Mouse (Mus musculus) limb, embryonic 13.5 days (tissue): ENCODE results near the gene Exoc6b. TPM values are rescaled to one million over a fixed set of nuclear protein-coding genes. Genes with fewer than 3 reads are reported as not detected.

Source experiments
- ATAC-seq: fragments of 200-750 bp; cut with Nextera tagmentation; 2 replicates; pipeline ENCODE4 v1.8.0; 2017; ENCODE audit warnings: low read depth, moderate number of reproducible peaks, moderate TSS enrichment; ENCODE audit not compliant: low FRiP score
- H3K27ac ChIP-seq: fragments of 300-500 bp; sonication (generic); 2 replicates; pipeline ENCODE4 v1.5.1; 2015; ENCODE audit warnings: inconsistent platforms, mild to moderate bottlenecking, moderate library complexity
- H3K27me3 ChIP-seq: fragments of 300-500 bp; sonication (generic); 2 replicates; pipeline ENCODE4 v1.6.1; 2015; ENCODE audit warnings: mild to moderate bottlenecking, inconsistent platforms
- H3K36me3 ChIP-seq: fragments of 300-500 bp; sonication (generic); 2 replicates; pipeline ENCODE4 v1.6.1; 2015; ENCODE audit warnings: inconsistent platforms, mild to moderate bottlenecking, moderate library complexity
- H3K4me1 ChIP-seq: fragments of 300-500 bp; sonication (generic); 2 replicates; pipeline ENCODE4 v1.6.1; 2015; ENCODE audit warnings: inconsistent platforms
- H3K4me2 ChIP-seq: fragments of 300-500 bp; sonication (generic); replicated peaks from 2 replicates; pipeline ENCODE4 v1.6.1; 2015; ENCODE audit warnings: inconsistent platforms, mild to moderate bottlenecking, moderate library complexity
- H3K4me3 ChIP-seq: fragments of 300-500 bp; sonication (generic); 2 replicates; pipeline ENCODE4 v1.5.1; 2015; ENCODE audit warnings: moderate library complexity, mild to moderate bottlenecking, inconsistent platforms
- H3K9ac ChIP-seq: fragments of 300-500 bp; sonication (generic); 2 replicates; pipeline ENCODE4 v1.6.1; 2015; ENCODE audit warnings: mild to moderate bottlenecking, inconsistent platforms
- H3K9me3 ChIP-seq: fragments of 300-500 bp; sonication (generic); 2 replicates; pipeline ENCODE4 v1.6.1; 2016; ENCODE audit warnings: inconsistent platforms
- WGBS: fragments of 180-500 bp; shearing (Covaris S2); methylation state at CpG from one replicate; pipeline ENCODE4 v1.1.7; 2015; 5-methylcytosine and 5-hydroxymethylcytosine counted together
- polyA plus RNA-seq: library from polyadenylated mRNA; unstranded; fragments of >200 nt; fragmentation: Nextera tagmentation; extraction: Ambion mirVana; gene quantifications from 2 replicates; pipeline ENCODE4 v1.2.1, GENCODE M21; 2015

Gene Exoc6b
- polyA plus RNA-seq, 1 experiment from 2014 or later, result 40.1 TPM

DNA sequence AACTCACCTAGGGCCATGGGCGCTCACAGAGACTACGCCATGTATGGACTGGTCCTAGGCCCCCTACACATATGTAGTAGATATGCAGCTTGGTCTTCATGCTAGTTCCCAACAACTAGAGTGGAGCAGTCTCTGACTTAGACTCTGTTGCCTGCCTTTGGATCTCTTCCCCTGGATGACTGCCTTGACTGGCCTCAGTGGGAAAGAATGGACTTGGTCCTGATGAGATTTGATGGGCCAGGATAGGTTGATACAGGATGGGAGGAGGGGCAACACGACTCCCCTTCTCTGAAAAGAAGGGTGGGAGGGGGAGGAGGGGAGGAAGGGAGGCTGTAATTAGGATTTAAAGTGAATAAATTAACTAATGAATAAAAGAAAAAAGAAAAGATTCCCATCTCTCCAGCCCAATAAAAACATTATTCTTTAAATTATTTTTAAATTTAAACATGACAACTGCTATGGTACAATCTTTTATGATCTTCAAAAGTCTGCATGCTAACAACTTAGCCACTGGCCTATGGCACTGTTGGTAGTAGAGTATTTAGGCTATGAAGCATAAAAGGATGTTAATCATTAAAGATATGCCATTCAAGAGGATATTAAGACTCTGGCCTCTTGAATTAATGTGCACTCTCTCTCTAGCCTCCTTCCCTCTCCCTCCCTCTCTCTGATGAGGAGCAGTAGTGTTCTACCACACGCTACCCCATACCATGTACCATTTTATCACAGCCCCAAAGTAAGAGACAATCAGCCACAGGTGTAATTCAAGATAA, 170.1 kb downstream of the Exoc6b start:
- WGBS, result 84% methylated on average over 4 of the region's 4 CpGs
- no peak overlapping the region for H3K4me2 ChIP-seq
- no peaks in the 10 kb centered on the region for H3K4me1 ChIP-seq
- H3K9ac ChIP-seq, result no peak overlapping the region
- no peaks in the 10 kb centered on the region for H3K27me3 ChIP-seq
- H3K36me3 ChIP-seq, result no peaks in the 10 kb centered on the region
- H3K27ac ChIP-seq, result no peak overlapping the region
- ATAC-seq, result no peak
- no peaks in the 10 kb centered on the region for H3K9me3 ChIP-seq
- H3K4me3 ChIP-seq, result no peak overlapping the region

- Histone ChIP-seq H3K9me3 (no peaks in the 10 kb centered on the region), H3K36me3 (no peaks in the 10 kb centered on the region), H3K9ac (no peak overlapping the region), H3K27me3 (no peaks in the 10 kb centered on the region), H3K27ac (no peak overlapping the region), H3K4me1 (peaks cover 14% of the 10 kb centered on the region), H3K4me2 (no peak overlapping the region), H3K4me3 (no peak overlapping the region)
- no peak for ATAC-seq
Measured at GRCm38 (mm10) chr6:84893773-84894095, 175.6 kb downstream of the Exoc6b start.

GRCm38 (mm10) chr6:84892926-84893772, 176.2 kb downstream of the Exoc6b start:
- Histone ChIP-seq H3K4me2 (no peak overlapping the region), H3K4me3 (no peak overlapping the region), H3K27ac (no peak overlapping the region), H3K36me3 (no peaks in the 10 kb centered on the region), H3K4me1 (peaks cover 14% of the 10 kb centered on the region), H3K9ac (no peak overlapping the region; the same call in 1 of the 2 replicates), H3K9me3 (no peaks in the 10 kb centered on the region), H3K27me3 (no peaks in the 10 kb centered on the region)
- WGBS, result 35% methylated on average over 5 of the region's 5 CpGs
- ATAC-seq, result peak; percentile 54; the same call in 1 of the 2 replicates

GRCm38 (mm10) chr6:84886551-84886950, 182.8 kb downstream of the Exoc6b start:
- no peak overlapping the region for H3K4me2 ChIP-seq
- no peaks in the 10 kb centered on the region for H3K9me3 ChIP-seq
- no peaks in the 10 kb centered on the region for H3K27me3 ChIP-seq
- H3K36me3 ChIP-seq, result no peaks in the 10 kb centered on the region
- ATAC-seq, result no peak
- no peak overlapping the region for H3K9ac ChIP-seq
- peaks cover 5% of the 10 kb centered on the region; the same call in 1 of the 2 replicates for H3K4me1 ChIP-seq
- H3K27ac ChIP-seq, result no peak overlapping the region
- no peak overlapping the region for H3K4me3 ChIP-seq
- 82% methylated on average over 3 of the region's 3 CpGs for WGBS

GRCm38 (mm10) chr6:84885080-84885479, 184.2 kb downstream of the Exoc6b start:
- ATAC-seq, result no peak
- H3K27me3 ChIP-seq, result no peaks in the 10 kb centered on the region
- no peak overlapping the region for H3K9ac ChIP-seq
- no peak overlapping the region for H3K4me3 ChIP-seq
- H3K27ac ChIP-seq, result no peak overlapping the region
- no peaks in the 10 kb centered on the region for H3K36me3 ChIP-seq
- no peak overlapping the region for H3K4me2 ChIP-seq
- peaks cover 5% of the 10 kb centered on the region; the same call in 1 of the 2 replicates for H3K4me1 ChIP-seq
- no peaks in the 10 kb centered on the region for H3K9me3 ChIP-seq
- 87% methylated on average over 1 of the region's 1 CpGs for WGBS

GRCm38 (mm10) chr6:84883720-84884119, 185.6 kb downstream of the Exoc6b start:
- no peak for ATAC-seq
- Histone ChIP-seq H3K36me3 (no peaks in the 10 kb centered on the region), H3K4me1 (no peaks in the 10 kb centered on the region), H3K4me2 (no peak overlapping the region), H3K9me3 (no peaks in the 10 kb centered on the region), H3K27ac (no peak overlapping the region), H3K9ac (no peak overlapping the region), H3K27me3 (no peaks in the 10 kb centered on the region), H3K4me3 (no peak overlapping the region)
- 63% methylated on average over 4 of the region's 4 CpGs for WGBS

DNA sequence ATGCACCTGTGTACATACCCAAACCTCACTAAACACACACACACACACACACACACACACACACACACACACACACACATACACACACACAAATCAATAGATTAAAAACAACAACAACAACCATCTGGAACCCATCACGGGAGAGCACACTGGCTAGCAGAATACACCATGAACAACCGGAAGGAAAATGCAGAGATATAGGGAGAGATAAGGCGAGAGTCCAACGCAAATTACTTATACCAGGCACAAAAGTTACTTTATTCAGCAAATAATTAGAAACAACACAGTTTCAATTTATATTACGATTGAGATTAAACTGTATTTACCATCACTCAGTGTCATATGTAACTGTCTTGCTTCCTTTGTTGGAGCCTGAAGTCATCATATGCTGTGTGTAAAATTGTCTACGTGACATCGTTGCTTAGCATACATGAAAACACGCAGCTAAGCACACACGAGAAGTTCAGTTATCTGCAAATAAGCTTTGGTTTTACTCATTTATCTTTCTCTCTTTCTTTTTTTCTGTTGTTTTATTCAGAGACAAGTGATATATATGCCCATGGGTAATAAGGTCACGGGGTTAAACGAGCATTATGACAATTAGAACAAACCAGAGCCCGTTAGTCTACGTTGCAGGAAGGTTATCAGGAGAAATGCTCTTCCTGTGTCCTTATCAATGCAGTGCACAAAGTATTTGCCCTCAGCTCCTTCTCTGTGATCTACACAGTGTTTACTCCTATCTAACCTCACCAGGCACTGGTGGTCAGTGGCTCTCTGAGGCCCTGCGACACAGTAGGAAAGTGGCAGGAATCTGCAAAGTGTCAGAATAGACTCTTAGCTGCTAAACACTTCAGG, 186.4 kb downstream of the Exoc6b start:
- ATAC-seq, result no peak
- H3K36me3 ChIP-seq, result no peaks in the 10 kb centered on the region
- no peak overlapping the region for H3K27ac ChIP-seq
- 64% methylated on average over 14 of the region's 14 CpGs for WGBS
- no peak overlapping the region for H3K9ac ChIP-seq
- H3K4me2 ChIP-seq, result no peak overlapping the region
- no peaks in the 10 kb centered on the region for H3K4me1 ChIP-seq
- no peak overlapping the region for H3K4me3 ChIP-seq
- no peaks in the 10 kb centered on the region for H3K9me3 ChIP-seq
- no peaks in the 10 kb centered on the region for H3K27me3 ChIP-seq

- Histone ChIP-seq H3K27ac (peak overlapping the region; percentile 74), H3K4me1 (peaks cover 19% of the 10 kb centered on the region), H3K27me3 (no peaks in the 10 kb centered on the region), H3K4me3 (no peak overlapping the region), H3K36me3 (no peaks in the 10 kb centered on the region), H3K9me3 (no peaks in the 10 kb centered on the region), H3K9ac (no peak overlapping the region), H3K4me2 (no peak overlapping the region)
- WGBS, result 39% methylated on average over 5 of the region's 5 CpGs
- ATAC-seq, result no peak
Measured at GRCm38 (mm10) chr6:84875869-84876268, 193.4 kb downstream of the Exoc6b start.

- Histone ChIP-seq H3K4me1 (peaks cover 25% of the 10 kb centered on the region), H3K4me2 (no peak overlapping the region), H3K27ac (no peak overlapping the region), H3K4me3 (no peak overlapping the region), H3K9me3 (no peaks in the 10 kb centered on the region), H3K9ac (no peak overlapping the region), H3K36me3 (no peaks in the 10 kb centered on the region), H3K27me3 (no peaks in the 10 kb centered on the region)
- WGBS, result 4% methylated on average over 4 of the region's 4 CpGs
- ATAC-seq, result no peak
Measured at GRCm38 (mm10) chr6:84867114-84867513, 202.2 kb downstream of the Exoc6b start.

- ATAC-seq, result no peak
- H3K4me1 ChIP-seq, result peaks cover 18% of the 10 kb centered on the region
- no peaks in the 10 kb centered on the region for H3K27me3 ChIP-seq
- no peaks in the 10 kb centered on the region for H3K36me3 ChIP-seq
- WGBS, result 82% methylated on average over 3 of the region's 3 CpGs
- no peak overlapping the region for H3K9ac ChIP-seq
- no peak overlapping the region for H3K4me2 ChIP-seq
- H3K27ac ChIP-seq, result no peak overlapping the region
- H3K4me3 ChIP-seq, result no peak overlapping the region
- H3K9me3 ChIP-seq, result no peaks in the 10 kb centered on the region
Measured at GRCm38 (mm10) chr6:84864625-84865024, 204.7 kb downstream of the Exoc6b start.

GRCm38 (mm10) chr6:84863816-84864375, 205.4 kb downstream of the Exoc6b start:
- no peak overlapping the region for H3K27ac ChIP-seq
- WGBS, result 98% methylated on average over 1 of the region's 1 CpGs
- ATAC-seq, result no peak

More at GRCm38 (mm10) chr6:84863816-84864375, 205.4 kb downstream of the Exoc6b start:
- no peaks in the 10 kb centered on the region for H3K27me3 ChIP-seq
- no peak overlapping the region for H3K4me3 ChIP-seq
- no peak overlapping the region for H3K4me2 ChIP-seq
- H3K9ac ChIP-seq, result no peak overlapping the region
- H3K36me3 ChIP-seq, result no peaks in the 10 kb centered on the region
- H3K9me3 ChIP-seq, result no peaks in the 10 kb centered on the region
- H3K4me1 ChIP-seq, result peaks cover 18% of the 10 kb centered on the region
